Mouse (Mus musculus) ES-Bruce4 (cell line): ENCODE data around the gene Col6a5. TPM values are rescaled to one million over a fixed set of nuclear protein-coding genes. Genes with fewer than 3 reads are reported as not detected.
A peak's percentile ranks its signal among the peaks of the same experiment; 100 is the strongest.

Experiments used
- H3K27ac ChIP-seq: 2 replicates; pipeline ENCODE4 v1.5.1; 2012; ENCODE audit warnings: low read length, inconsistent platforms; ENCODE audit not compliant: insufficient read depth
- H3K27me3 ChIP-seq: 2 replicates; pipeline ENCODE4 v1.6.1; 2012; ENCODE audit warnings: mild to moderate bottlenecking, low read length, inconsistent platforms; ENCODE audit not compliant: control insufficient read depth, poor library complexity, insufficient read depth, severe bottlenecking
- H3K36me3 ChIP-seq: 2 replicates; pipeline ENCODE4 v1.6.1; 2012; ENCODE audit warnings: inconsistent platforms, mild to moderate bottlenecking, low read length, moderate library complexity; ENCODE audit not compliant: control insufficient read depth, poor library complexity, insufficient read depth, severe bottlenecking
- H3K4me1 ChIP-seq: one replicate; pipeline ENCODE4 v1.8.1; 2011; ENCODE audit warnings: low read length; ENCODE audit not compliant: control insufficient read depth, insufficient read depth
- H3K4me3 ChIP-seq: 2 replicates; pipeline ENCODE4 v1.5.1; 2011; ENCODE audit warnings: low read depth, mild to moderate bottlenecking, low read length
- H3K9ac ChIP-seq: 2 replicates; pipeline ENCODE4 v1.6.1; 2012; ENCODE audit warnings: low read depth, mild to moderate bottlenecking, inconsistent platforms; ENCODE audit not compliant: poor library complexity, severe bottlenecking
- H3K9me3 ChIP-seq: replicated peaks from 2 replicates; pipeline ENCODE4 v1.6.1; 2012; ENCODE audit warnings: mild to moderate bottlenecking, low read length, inconsistent platforms; ENCODE audit not compliant: control insufficient read depth, poor library complexity, insufficient read depth, severe bottlenecking
- CTCF ChIP-seq: IDR thresholded peaks from one replicate; pipeline ENCODE4 v1.8.1; 2011; ENCODE audit warnings: low read depth, low read length
- EP300 ChIP-seq: IDR thresholded peaks from 2 replicates; pipeline ENCODE4 v1.6.1; 2011; ENCODE audit warnings: low read depth, low read length; ENCODE audit not compliant: insufficient read depth
- POLR2A ChIP-seq: IDR thresholded peaks from one replicate; pipeline ENCODE4 v1.8.1; 2011; ENCODE audit warnings: low read length; ENCODE audit not compliant: insufficient read depth
- polyA plus RNA-seq: library from polyadenylated mRNA; stranded (reverse); fragments of >200 nt; gene quantifications from 2 replicates; pipeline ENCODE4 v1.2.4, GENCODE M21; 2011; ENCODE audit warnings: low read depth; ENCODE audit not compliant: missing spikeins, insufficient read depth, insufficient read length

Gene Col6a5
- polyA plus RNA-seq, 1 experiment: not detected

GRCm38 (mm10) chr9:105971351-105971894 lies 11.0 kb upstream of the Col6a5 start:
- TF ChIP-seq EP300 (no peak), CTCF (no peak), POLR2A (no peak)
- Histone ChIP-seq H3K9me3 (no peaks in the 10 kb centered on the region), H3K27ac (no peak overlapping the region), H3K36me3 (no peaks in the 10 kb centered on the region), H3K9ac (no peak overlapping the region), H3K27me3 (no peaks in the 10 kb centered on the region), H3K4me1 (peaks cover 3% of the 10 kb centered on the region), H3K4me3 (peak overlapping the region; percentile 43)

GRCm38 (mm10) chr9:105970901-105971300 lies 10.5 kb upstream of the Col6a5 start:
- no peaks in the 10 kb centered on the region for H3K27me3 ChIP-seq
- peaks cover 2% of the 10 kb centered on the region for H3K4me1 ChIP-seq
- no peak overlapping the region for H3K9ac ChIP-seq
- H3K4me3 ChIP-seq: no peak overlapping the region
- TF ChIP-seq POLR2A (no peak), EP300 (no peak), CTCF (no peak)
- no peaks in the 10 kb centered on the region for H3K9me3 ChIP-seq
- H3K36me3 ChIP-seq: no peaks in the 10 kb centered on the region
- no peak overlapping the region for H3K27ac ChIP-seq

- H3K27ac ChIP-seq: no peak overlapping the region
- H3K27me3 ChIP-seq: no peaks in the 10 kb centered on the region
- H3K4me3 ChIP-seq: no peak overlapping the region
- TF ChIP-seq EP300: no peak
- no peak for TF ChIP-seq CTCF
- no peak for TF ChIP-seq POLR2A
- no peak overlapping the region for H3K9ac ChIP-seq
- no peaks in the 10 kb centered on the region for H3K4me1 ChIP-seq
- H3K36me3 ChIP-seq: no peaks in the 10 kb centered on the region
- H3K9me3 ChIP-seq: no peaks in the 10 kb centered on the region
Observed at GRCm38 (mm10) chr9:105967976-105968375, 7.5 kb upstream of the Col6a5 start.

GRCm38 (mm10) chr9:105959116-105959515 lies 1.3 kb downstream of the Col6a5 start:
- Histone ChIP-seq H3K4me1 (no peaks in the 10 kb centered on the region), H3K4me3 (no peak overlapping the region), H3K27me3 (no peaks in the 10 kb centered on the region), H3K36me3 (no peaks in the 10 kb centered on the region), H3K9ac (no peak overlapping the region), H3K27ac (no peak overlapping the region), H3K9me3 (no peaks in the 10 kb centered on the region)
- no peak for TF ChIP-seq EP300
- TF ChIP-seq POLR2A: no peak
- no peak for TF ChIP-seq CTCF

DNA sequence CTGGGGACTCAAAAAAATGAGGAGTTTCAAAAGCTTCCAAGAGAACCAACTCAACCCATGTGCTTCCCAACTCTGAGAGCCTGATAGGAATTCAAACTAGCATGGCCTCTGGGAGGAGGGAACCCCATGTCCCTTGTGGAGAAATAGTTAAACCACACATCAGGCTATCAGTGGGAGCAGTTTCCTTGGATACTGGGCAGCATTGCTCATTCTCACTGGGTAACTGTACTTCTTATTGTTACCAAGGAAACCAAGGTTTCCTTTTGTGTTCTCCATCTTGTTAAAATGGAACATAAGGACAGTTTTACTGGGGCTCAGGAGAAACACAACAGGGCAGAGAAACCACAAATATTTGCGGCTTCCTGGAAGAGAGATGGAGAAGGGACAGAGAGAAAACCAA lies 10.7 kb downstream of the Col6a5 start:
- Histone ChIP-seq H3K4me1 (no peaks in the 10 kb centered on the region), H3K36me3 (no peaks in the 10 kb centered on the region), H3K27me3 (no peaks in the 10 kb centered on the region), H3K4me3 (no peak overlapping the region), H3K27ac (no peak overlapping the region), H3K9me3 (no peaks in the 10 kb centered on the region), H3K9ac (no peak overlapping the region)
- TF ChIP-seq EP300 (no peak), CTCF (no peak), POLR2A (no peak)

DNA sequence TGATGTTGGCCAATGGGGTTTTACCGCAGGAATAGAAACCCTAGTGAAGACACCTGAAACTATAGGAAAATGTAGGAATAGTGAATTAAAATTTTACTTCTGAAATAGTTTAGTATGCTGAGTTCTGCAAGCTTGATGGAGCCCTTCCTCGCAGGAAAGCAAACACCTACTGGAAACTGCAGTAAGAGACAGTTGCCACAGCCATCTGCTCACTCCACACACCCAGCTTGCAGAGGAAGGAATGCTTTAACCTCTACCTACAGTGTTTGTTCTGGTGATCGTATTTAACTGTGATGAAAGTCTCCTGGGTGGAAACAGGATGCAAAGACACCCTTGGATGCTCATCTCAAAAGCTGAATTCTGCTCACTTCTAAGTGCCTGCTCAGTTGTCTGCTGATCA lies 12.9 kb downstream of the Col6a5 start:
- H3K4me3 ChIP-seq: no peak overlapping the region

More for the DNA sequence above, 12.9 kb downstream of the Col6a5 start:
- H3K36me3 ChIP-seq: no peaks in the 10 kb centered on the region
- H3K27ac ChIP-seq: no peak overlapping the region
- H3K9ac ChIP-seq: no peak overlapping the region
- H3K9me3 ChIP-seq: no peaks in the 10 kb centered on the region
- TF ChIP-seq POLR2A: no peak
- TF ChIP-seq EP300: no peak
- TF ChIP-seq CTCF: no peak
- no peaks in the 10 kb centered on the region for H3K27me3 ChIP-seq
- no peaks in the 10 kb centered on the region for H3K4me1 ChIP-seq
